ENCODE assay signal across 8 mouse cellular contexts in the genomic region with DNA sequence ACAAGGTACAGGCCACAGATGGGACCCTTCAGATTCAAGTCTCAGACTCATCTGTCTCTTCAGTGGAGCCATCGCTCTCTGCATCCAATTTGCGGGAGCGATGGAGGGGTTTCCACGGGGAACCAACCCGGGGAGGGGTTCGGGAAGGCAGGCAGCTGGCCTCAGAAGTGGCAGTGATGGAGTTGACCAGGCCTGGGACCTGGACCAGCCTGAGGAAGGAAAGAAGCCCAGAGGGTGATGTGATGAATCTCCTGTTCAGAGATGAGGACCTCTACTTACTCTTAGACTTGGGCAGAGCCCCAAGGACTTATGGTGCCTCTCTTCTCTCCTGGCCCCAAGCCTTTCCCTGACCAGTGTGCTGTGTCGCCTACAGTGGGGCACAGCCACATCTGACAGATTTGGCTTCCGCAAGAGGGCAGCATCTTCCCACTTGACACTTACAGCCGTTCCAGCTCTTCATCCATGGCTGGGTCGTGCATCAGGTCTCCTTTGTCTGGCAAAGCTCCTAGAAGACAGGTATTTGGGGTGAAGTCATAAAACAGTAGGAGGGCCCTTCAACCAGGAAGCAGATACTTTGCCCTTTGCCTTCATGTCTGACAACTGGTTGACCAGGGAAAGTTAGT. TPM values are rescaled to one million over a fixed set of nuclear protein-coding genes. Genes with fewer than 3 reads are reported as not detected.
DNase-seq lines count a peak whose midpoint lies in the region; ATAC-seq and TF ChIP-seq lines count a peak whose summit lies in the region.

No protein-coding gene starts in this region.

- peak; percentile 79 for TF ChIP-seq CTCF in brain, embryonic 14.5 days (IDR thresholded peaks at IDR 0.05; ENCODE audit: borderline replicate concordance, extremely low read depth, insufficient read depth, insufficient read length)

- H3K27me3 ChIP-seq in forebrain, embryonic 12.5 days: no peaks in the 10 kb centered on the region
- H3K27me3 ChIP-seq in kidney, embryonic 15.5 days: no peaks in the 10 kb centered on the region
- H3K27me3 ChIP-seq in stomach, embryonic 14.5 days (ENCODE audit: control insufficient read depth, insufficient read depth, low read length): no peaks in the 10 kb centered on the region

- no peaks in the 10 kb centered on the region for H3K9me3 ChIP-seq in forebrain, embryonic 12.5 days
- H3K9me3 ChIP-seq in kidney, embryonic 15.5 days (replicated peaks): no peaks in the 10 kb centered on the region
- no peaks in the 10 kb centered on the region for H3K9me3 ChIP-seq in stomach, embryonic 14.5 days (ENCODE audit: control insufficient read depth, low read depth, low read length)

- peak; percentile 49 to 64 for DNase-seq in left cerebral cortex, postnatal 14 days (ENCODE audit: low spot score in 2 of 2)
- DNase-seq in left cerebral cortex, adult 11 months (ENCODE audit: low spot score): no peak
- peak; percentile 80 for DNase-seq in brain, embryonic 14.5 days (ENCODE audit: low read depth)
- peak; percentile 74 for DNase-seq in lung, postnatal 14 days
- no peak for DNase-seq in layer of hippocampus, adult 9-11 months

- peak; percentile 60 for ATAC-seq in forebrain, embryonic 12.5 days (ENCODE audit: low FRiP score)
- ATAC-seq in kidney, embryonic 15.5 days (replicated peaks; ENCODE audit: low FRiP score): peak; percentile 73
- peak; percentile 44 for ATAC-seq in stomach, embryonic 14.5 days (ENCODE audit: insufficient number of reproducible peaks, insufficient read depth, low FRiP score, low read depth)

- TF ChIP-seq POLR2A in brain, embryonic 14.5 days (IDR thresholded peaks at IDR 0.05; ENCODE audit: borderline replicate concordance, extremely low read depth, insufficient read depth, insufficient read length, poor library complexity, severe bottlenecking): no peak

- H3K27ac ChIP-seq in forebrain, embryonic 12.5 days: no peak overlapping the region
- no peak overlapping the region for H3K27ac ChIP-seq in kidney, embryonic 15.5 days
- no peak overlapping the region for H3K27ac ChIP-seq in stomach, embryonic 14.5 days (ENCODE audit: low read length)

- H3K4me3 ChIP-seq in forebrain, embryonic 12.5 days (replicated peaks): no peak overlapping the region
- no peak overlapping the region for H3K4me3 ChIP-seq in kidney, embryonic 15.5 days (replicated peaks)
- H3K4me3 ChIP-seq in stomach, embryonic 14.5 days (ENCODE audit: low read depth, low read length): no peak overlapping the region

- intact Hi-C loops in left cerebral cortex, postnatal 14 days (cut with DNase I): no loop called here

- peaks cover 49% of the 10 kb centered on the region for H3K36me3 ChIP-seq in forebrain, embryonic 12.5 days (replicated peaks)
- H3K36me3 ChIP-seq in kidney, embryonic 15.5 days: peaks cover 48% of the 10 kb centered on the region
- peaks cover 27% of the 10 kb centered on the region for H3K36me3 ChIP-seq in stomach, embryonic 14.5 days (ENCODE audit: control insufficient read depth, insufficient read depth, low read length)

- 0 out of 2 replicates have a peak, but pooled peaks cover 3% of the 10 kb centered on the region for H3K4me1 ChIP-seq in forebrain, embryonic 12.5 days
- peaks cover 11% of the 10 kb centered on the region for H3K4me1 ChIP-seq in kidney, embryonic 15.5 days
- H3K4me1 ChIP-seq in stomach, embryonic 14.5 days (ENCODE audit: control insufficient read depth, insufficient read depth, low read length): no peaks in the 10 kb centered on the region

- H3K9ac ChIP-seq in forebrain, embryonic 12.5 days: no peak overlapping the region
- no peak overlapping the region for H3K9ac ChIP-seq in kidney, embryonic 15.5 days
- H3K9ac ChIP-seq in stomach, embryonic 14.5 days (replicated peaks; ENCODE audit: low read depth, low read length): no peak overlapping the region

- 42% methylated on average over 10 of the region's 10 CpGs for WGBS in forebrain, embryonic 12.5 days
- WGBS in kidney, embryonic 15.5 days: 32% methylated on average over 10 of the region's 10 CpGs
- 31% methylated on average over 10 of the region's 10 CpGs for WGBS in stomach, embryonic 14.5 days

- H3K4me2 ChIP-seq in forebrain, embryonic 12.5 days: no peak overlapping the region
- H3K4me2 ChIP-seq in kidney, embryonic 15.5 days: no peak overlapping the region
- H3K4me2 ChIP-seq in stomach, embryonic 14.5 days (replicated peaks; ENCODE audit: low read depth, low read length): no peak overlapping the region

RNA-seq across cellular contexts. Expression of a gene that starts 14.1 kb away (rescaled TPM):
- 10 to 100 TPM; 63.3 to 65.6 TPM for total RNA-seq in left cerebral cortex, postnatal 14 days (2021)
- polyA plus RNA-seq in brain, embryonic 14.5 days (2012; rRNA removed): 29.4 and 40.3 TPM in 2 replicates
- polyA plus RNA-seq in forebrain, embryonic 12.5 days (2016; fragmentation: Nextera tagmentation; extraction: Ambion mirVana): 93.2 and 97.1 TPM in 2 replicates
- 86.6 and 92.2 TPM in 2 replicates for polyA plus RNA-seq in kidney, embryonic 15.5 days (2015; fragmentation: Nextera tagmentation; extraction: Ambion mirVana)
- polyA plus RNA-seq in stomach, embryonic 14.5 days (2014; fragmentation: Nextera tagmentation; extraction: Ambion mirVana): 65.1 and 75.7 TPM in 2 replicates

RNA-seq across cellular contexts. Expression of a gene that starts 23.1 kb away (rescaled TPM):
- total RNA-seq in left cerebral cortex, postnatal 14 days (2021): 10 to 100 TPM; 46.8 TPM
- polyA plus RNA-seq in brain, embryonic 14.5 days (2012; rRNA removed): 17.0 and 20.7 TPM in 2 replicates
- 28.1 and 29.1 TPM in 2 replicates for polyA plus RNA-seq in forebrain, embryonic 12.5 days (2016; fragmentation: Nextera tagmentation; extraction: Ambion mirVana)
- 39.9 and 40.3 TPM in 2 replicates for polyA plus RNA-seq in kidney, embryonic 15.5 days (2015; fragmentation: Nextera tagmentation; extraction: Ambion mirVana)
- polyA plus RNA-seq in stomach, embryonic 14.5 days (2014; fragmentation: Nextera tagmentation; extraction: Ambion mirVana): 40.9 and 44.4 TPM in 2 replicates

RNA-seq across cellular contexts. Expression of a gene that starts 42.1 kb away (rescaled TPM):
- 10 to 100 TPM; 10.4 to 10.9 TPM for total RNA-seq in left cerebral cortex, postnatal 14 days (2021)
- polyA plus RNA-seq in brain, embryonic 14.5 days (2012; rRNA removed): 25.2 and 39.5 TPM in 2 replicates
- polyA plus RNA-seq in forebrain, embryonic 12.5 days (2016; fragmentation: Nextera tagmentation; extraction: Ambion mirVana): 10.3 TPM in 2 replicates
- 16.2 and 17.0 TPM in 2 replicates for polyA plus RNA-seq in kidney, embryonic 15.5 days (2015; fragmentation: Nextera tagmentation; extraction: Ambion mirVana)
- polyA plus RNA-seq in stomach, embryonic 14.5 days (2014; fragmentation: Nextera tagmentation; extraction: Ambion mirVana): 19.9 and 22.7 TPM in 2 replicates

Comparison
In these comparisons a context has a peak if more than half of its experiments do, and no peak if none do; other contexts are left out.
1. DNase-seq: peak in left cerebral cortex, postnatal 14 days (2 of 2), brain, embryonic 14.5 days (single experiment) and lung, postnatal 14 days (single experiment); none in left cerebral cortex, adult 11 months (single experiment) and layer of hippocampus, adult 9-11 months (single experiment).
2. Peak in every context shown above with its lines, with median percentiles within 50 percentile points of each other: ATAC-seq.